Mouse (Mus musculus): ENCODE data around the gene Traf3ip2.

Gene Traf3ip2

DNA sequence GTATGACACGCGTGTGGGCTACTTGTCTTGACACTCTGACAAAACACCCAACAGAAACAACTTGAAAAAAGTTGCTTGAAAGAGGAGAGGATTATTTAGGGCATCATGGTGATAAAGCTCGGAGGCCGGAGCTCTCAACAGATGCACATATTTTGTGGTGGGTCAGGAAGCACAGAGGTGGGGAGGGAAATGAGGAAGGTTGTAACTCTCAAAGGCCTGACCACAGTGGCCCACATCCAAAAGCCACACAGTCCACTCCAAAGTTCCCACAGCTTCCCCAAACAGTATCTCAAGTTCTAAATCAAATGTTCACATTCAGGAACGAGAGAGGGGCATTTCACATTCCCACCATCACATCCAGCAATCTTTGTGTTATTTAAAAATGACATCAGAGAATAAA, 11.7 kb upstream of the Traf3ip2 start:
- no peak for DNase-seq

DNA sequence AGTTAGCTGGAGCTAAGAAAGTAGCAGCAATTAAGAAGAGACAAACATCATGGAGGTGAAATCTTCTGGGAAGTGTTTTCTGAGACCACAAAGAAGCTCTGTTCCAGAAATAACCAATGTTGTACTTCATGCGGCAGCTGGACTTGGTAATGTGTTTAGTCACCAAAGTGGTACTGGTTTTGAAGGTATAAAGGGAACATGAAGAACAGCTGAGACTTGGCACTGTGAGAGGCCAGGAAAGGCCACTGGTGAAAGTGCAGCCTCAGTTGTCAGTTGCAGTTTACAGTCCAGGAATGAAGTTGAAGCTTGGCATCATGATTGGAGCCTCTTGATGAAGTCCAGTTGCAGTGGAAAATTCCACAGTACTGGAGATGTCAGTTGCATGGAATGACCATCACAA, 6.3 kb upstream of the Traf3ip2 start:
- DNase-seq, result no peak

DNA sequence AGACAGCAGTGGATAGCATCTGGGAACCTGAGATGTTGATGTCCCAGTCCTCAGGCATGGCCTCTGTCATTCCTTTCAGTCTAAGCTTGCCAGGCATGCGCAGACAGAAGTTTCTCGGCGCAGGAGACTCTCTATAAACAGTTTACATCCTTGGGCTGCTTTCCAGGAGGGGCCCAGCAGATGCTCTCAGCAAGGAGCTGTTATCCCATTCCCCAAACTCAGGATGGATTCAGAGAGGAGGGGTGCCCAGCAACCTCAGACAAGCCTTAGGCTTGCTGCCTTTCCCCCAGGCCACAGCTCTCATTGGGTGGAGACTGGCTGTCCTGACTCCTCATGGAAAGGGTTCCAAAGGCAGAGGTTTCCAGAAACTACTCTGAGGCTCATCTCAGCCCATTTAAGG, 1.5 kb upstream of the Traf3ip2 start:
- DNase-seq, result no peak

DNA sequence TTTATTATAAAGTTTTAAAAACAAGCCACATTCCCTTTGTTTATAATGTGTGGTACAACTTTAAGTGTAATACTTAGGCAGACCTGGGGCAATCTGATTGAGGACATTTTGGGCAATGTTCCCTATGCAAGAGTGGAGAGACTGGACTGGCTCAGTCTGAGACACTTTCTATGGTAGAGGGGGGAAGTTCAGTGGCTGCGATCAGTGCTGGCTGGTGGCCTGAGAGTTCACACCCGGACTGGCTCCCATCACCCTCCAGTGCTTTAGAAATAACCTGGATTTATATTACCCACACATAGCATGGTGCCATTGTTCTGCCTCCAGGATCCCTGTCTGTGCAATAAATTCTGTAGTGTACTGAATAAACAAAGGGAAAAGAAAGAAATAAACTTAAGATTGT, 603 bp upstream of the Traf3ip2 start:
- DNase-seq, result no peak

DNA sequence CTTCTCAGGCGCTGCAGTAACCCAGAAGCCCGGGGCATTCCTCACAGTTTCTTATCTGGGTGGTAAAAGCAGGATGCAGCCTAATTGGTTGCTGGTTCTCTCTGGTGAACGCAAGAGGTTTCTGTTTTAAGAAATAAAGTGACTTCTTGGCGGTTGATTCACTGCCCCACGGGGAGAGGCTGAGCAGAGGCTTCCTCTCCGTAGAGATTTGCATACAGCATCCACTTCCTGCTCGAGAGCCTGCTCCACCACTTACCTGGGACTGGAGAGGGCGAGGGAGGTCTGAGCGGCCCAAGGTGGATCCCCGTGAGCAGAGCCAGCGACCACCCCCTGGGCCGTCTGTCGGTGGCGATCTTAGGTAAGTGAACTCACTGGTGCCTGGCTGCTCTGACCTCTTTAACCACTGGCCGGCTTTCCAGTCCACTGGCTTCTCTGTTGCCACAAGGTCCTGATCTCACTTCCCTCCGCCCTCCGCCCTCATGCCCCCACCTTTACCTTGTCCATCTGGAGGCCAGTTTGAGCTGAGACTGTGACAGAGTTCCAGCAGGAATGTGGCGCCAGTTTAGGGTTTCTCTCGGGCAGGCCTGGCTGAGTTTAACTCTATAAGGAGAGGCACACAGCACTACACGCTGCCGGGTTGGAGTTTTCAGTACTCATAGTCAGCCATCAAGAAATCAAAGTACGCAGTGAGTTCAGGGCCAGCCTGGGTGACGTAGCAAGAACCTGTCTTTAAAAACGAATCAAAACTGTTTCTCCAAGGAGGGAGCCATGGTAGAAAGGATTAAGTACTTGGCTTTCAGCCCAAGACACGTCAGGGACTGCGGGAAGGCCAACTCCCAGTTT, 476 bp downstream of the Traf3ip2 start:
- peak; percentile 88 for DNase-seq

DNA sequence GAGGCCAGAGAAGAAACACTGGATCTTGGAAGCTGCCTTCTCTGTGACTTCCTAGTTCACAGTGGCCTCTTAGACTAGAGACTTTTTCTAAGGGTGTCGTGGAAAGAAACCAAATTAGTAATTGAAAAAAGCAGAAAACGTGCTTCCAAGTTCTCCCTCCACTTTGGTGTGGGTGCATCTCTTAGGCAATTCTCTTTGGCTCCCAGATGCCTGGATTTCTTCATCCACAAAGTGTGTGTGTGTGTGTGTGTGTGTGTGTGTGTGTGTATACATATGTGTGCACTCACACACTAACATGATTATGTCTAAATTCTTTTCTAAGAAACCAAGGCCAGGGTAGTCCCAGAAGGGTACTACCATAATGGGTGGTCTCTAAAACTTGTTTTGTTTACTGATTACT, 1.2 kb downstream of the Traf3ip2 start:
- no peak for DNase-seq

DNA sequence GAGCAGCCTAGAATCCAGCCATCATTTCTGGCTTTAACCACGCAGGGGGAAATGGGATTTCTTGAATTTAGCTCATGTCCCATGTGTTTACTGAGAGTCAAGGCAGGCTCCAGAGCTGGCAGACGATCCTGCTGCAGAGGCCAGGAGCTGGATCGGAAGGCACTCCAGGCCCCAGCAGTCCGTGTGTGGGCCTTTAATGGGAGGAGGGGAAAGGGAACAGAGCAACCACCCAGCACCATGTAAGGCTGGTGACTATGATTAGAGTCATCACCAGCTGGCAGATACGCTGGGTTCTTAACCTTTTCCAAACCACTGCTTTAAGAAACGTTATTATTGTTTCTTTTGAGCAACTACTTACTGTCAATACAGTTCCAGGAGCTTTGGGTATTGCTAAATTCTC, 1.9 kb downstream of the Traf3ip2 start:
- DNase-seq, result peak; percentile 51

DNA sequence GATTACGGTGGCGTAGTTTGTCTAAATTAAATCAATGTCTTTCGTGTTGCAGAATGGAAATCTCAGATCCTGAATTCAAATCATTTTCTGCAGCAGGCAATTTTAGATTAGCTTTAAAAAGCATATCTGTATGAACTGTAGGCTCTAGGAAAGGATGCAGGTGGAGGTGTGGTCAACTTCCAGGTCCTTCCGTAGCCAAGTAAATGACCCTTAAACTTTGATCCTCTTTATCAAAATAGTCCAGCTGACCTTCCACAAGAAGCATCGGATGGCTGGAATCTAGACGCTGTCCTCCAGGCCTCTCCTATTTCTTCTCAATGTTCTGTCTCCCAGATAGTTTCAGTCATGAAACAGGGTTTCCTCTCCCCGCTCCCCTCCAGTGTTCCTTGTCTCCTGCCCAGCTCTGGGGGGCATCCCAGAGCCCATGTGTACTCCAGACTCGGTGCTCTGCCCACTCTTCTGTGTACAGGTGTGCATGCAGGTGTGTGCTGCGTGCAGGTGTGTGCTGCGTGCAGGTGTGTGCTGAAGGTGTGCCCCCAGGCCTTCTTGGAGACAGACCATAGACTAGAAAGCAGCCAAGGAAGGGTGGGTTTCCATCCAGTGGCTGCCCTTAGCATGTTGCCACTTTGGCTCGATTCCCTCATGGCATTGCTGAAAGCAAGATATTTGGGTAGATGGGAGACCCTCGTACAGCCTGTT, 2.9 kb downstream of the Traf3ip2 start:
- no peak for DNase-seq

DNA sequence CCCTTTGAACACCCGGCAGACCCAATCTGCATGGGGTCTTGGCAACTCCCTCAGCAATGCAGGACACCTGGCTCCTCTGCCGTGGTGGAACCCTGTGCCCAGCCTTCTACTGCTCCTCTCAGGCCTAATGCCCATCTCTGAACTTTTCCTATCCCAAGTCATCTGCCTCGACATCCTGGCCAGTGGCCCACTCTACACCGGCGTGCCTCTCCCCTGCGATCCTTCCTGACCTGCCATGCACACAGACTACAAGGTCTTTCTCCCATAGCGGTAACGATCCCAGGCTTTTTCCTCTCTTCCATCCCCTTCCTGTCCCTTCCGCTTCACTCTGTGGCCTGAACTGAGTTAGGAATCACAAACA, 3.5 kb downstream of the Traf3ip2 start:
- no peak for DNase-seq

DNA sequence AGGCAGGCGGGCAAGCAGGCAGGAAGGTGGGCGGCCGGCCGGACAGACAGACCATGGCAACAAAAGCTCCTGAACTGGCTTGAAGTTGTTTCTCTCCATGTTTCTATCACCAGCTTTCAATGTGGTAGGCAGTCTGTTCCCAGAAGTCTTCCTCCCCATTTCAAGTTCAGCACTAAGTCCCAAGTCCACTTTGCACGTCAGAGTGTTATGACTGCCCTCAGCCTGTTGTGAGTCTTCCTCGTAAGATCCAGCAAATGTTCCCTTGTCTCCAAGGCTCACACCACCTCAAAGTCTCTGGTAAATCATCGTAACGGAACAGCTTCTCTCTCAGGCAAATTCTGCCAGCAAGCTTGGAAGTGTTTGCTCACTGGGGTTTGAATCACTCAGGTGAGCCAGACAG, 3.9 kb downstream of the Traf3ip2 start:
- DNase-seq, result no peak

DNA sequence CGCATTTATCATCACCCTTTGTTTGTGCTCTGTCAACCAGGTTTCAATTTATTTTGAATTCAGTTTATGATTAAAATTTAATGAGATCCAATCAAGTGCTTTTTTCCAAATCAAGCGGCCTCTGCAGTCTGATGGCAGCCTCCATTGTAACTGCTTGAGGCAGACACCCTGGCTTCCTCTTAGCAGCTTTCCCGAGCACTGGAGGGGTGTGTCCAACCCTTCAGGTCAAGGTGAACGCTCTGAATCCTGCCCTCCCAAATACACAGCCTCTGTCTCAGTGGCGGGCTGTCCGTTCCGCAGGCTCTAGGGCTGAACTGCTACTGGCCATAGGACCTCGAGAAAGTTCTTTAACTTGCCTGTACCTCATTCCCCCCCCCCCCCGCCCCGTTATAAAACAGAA, 5.7 kb downstream of the Traf3ip2 start:
- DNase-seq, result no peak

DNA sequence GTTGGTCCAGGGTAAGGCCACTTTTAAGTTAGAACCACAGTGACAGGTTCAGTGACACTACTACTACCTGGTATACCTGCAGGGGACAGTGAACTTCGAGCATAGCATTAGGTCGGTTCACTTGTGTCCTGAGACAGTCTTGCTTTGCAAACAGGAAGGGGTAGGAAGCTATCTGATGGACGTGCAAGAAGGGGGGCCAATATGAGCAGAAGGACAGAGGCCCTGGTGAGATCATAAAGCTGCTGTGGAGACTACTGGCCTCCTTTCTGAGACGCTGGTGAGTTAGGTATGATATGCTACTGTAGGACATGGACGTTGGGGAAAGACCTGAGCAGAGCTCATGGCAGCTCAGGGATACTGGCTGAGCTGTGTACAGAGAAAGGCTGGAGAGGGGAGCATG, 7.9 kb downstream of the Traf3ip2 start:
- no peak for DNase-seq

DNA sequence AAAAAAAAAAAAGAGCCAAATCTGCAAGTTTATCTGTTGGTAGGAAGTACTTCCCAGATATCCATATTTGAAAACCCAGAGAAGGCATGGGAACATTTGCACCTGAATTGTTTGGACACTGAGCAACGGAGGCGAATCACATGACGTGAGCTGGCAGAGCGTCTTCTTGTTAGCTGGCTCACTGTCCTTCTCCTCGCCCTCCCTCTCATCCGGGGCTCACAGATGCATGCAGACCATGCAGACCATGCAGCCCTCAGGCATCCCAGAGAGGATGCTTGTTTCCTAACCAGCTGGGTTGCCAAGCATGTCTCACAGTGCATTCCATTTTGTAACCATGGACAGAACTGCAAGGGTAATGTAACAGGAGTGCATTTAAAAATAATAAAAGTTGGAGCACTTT, 11.1 kb downstream of the Traf3ip2 start:
- DNase-seq, result no peak

DNA sequence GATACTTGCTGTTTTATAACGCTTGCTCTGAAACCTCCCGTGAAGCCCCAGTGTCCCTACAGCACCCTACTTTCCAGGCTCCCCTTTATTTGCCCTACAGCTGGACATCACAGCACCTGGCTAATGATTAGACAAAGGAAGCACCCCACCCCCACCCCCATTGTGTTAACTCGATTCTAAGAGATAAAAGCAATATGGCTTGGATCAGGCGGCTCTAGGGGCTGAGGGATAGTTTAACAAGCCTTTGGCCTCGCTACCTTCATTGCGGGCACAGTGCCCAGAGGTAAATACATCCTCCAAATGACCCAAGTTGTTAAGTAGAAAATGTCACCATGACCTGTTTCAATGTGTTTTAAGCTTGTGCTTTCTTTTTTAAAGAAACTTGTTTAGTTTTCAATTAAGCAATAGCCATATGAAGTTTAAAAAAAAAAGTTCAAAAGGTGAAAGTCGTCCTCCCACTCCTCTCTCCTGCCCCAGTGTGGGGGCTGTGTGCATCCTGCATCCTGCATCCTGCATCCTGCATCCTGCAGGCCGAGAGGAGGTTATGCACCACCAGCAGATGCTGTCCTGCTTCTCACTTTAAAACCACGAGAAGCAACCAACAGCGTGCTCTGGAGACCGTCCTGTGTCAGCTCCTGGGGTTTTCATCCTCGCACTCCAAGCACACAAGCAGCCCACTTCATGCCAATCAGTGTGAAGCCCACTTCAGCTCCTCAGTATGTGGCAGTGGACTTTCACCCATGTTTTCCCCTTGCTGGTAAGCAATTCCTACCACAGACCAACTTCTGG, 12.3 kb downstream of the Traf3ip2 start:
- DNase-seq, result no peak

DNA sequence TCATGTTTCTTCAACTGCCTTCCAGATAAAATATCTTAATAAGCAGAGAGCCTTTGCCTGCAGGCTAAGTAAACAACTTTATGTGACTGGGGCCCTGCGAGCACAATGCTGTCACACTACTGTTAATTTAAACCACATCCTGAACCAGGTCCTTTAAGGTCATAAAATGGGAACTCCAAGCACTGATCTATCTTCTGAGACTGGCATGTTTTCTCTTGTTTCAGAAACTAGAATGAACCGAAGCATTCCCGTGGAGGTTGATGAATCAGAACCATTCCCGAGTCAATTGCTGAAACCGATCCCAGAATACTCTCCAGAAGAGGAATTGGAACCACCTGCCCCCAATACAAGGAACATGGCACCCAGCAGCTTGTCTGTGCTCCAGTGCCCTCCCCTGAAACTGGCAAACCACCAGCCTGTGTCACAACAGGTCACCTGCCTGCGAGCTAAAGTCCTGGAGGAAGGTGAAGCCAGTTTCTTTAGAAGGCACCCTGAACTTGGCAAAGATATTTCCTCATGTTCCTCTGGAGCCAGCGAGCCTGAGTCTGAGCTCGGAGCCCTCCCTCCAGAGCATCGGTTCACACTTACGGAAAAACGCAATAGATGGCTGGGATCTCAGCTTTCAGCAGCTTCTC, 13.0 kb downstream of the Traf3ip2 start:
- no peak for DNase-seq

DNA sequence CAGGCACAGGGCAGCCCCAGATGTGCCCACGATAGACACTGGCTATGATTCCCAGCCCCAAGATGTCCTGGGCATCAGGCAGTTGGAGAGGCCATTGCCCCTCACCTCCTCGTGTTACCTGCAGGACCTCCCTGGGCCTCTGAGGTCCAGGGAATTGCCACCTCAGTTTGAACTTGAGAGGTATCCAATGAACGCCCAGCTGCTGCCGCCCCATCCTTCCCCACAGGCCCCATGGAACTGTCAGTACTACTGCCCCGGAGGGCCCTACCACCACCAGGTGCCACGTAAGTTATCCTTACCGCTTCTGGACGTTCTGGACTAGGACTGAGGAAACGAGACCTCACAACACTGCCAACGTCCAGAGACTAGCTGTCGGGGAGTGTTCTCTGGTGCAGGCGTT, 13.6 kb downstream of the Traf3ip2 start:
- DNase-seq, result no peak

DNA sequence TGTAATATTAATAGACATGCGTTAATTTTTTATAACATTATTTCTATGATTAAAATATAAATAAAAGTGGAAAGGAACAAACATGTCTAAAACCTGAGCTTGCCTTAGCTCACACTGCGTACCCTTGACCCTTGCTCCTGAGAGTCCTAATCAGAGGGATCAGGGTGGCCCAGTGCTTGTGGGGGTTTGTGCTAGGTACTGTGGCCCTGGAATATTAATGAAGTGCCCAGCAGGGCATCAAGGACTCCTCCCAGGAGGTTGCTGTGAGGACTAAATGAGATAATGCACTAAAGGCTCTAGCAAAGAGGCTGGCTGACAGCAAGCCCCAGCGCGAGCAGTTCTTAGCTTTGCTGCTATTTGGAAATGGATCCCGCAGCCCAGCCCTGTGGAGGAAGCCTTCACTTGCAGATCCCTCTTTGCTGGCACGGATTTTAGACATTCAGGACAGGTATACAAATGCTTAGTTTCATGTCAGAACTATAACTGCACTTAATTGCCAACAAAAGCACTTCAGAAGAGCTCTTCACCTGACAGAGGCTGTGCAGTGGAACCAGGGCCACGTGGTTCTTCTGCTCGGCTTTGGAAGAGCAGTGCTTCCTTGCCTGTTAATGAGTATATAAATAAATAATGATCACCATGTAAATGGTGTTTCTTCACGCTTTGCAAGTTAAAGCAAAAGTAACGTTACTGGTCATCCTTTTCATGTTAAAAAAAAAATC, 16.2 kb downstream of the Traf3ip2 start:
- DNase-seq, result no peak

DNA sequence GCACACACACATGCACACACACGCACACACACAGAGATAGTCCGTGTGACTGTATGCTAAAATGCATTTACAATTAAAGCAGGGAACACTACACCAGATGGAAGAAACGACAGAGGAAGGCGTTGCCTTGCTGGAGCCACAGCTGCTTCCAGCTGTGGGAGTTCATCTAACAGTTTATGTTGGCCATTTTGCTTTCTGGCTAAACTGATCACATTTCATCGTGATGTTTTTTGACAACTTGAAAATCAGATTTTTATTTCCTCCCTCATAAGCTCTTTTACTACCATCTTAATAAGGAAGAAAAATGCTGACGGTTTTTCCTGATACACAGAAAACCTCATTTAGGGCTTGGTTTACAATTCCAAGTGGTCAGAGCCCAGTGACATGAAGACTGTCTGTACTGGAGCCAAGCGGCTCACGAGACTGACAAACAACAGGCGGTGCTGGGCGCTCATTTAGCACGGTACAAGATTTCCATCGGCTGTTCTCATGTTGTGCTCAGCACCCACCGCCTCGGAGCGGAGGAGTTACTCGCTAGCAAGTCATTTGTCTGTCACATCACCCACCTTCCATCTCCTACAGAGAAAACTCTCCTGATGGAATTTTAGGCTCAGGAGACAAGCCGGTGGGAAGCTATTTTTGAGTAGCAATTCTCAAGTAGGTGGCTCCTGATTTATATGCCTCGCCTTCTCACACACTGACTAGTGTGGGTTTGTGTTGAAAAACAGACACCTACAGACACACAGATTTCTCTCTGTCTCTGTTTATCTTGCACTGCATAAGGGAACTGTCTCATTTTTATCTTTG, 17.2 kb downstream of the Traf3ip2 start:
- no peak for DNase-seq

DNA sequence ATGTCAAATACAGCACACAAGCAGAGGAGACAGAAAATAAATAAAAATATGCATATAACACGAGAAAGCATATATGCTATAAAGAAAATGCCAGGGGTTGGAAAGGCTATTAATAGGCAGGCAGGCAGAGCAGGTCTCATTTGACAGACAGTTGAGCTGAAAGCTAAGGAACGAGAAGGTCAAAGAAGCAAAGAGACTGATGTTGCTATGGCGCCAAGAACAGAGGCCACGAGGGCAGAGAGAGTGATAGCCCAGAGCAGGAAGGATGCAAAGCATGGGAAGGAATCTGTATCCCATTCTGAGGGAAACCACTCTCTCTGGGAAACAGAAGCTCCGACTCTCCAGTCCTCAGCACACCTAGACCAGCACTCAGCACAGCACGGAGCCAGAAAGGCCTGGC, 18.1 kb downstream of the Traf3ip2 start:
- no peak for DNase-seq

DNA sequence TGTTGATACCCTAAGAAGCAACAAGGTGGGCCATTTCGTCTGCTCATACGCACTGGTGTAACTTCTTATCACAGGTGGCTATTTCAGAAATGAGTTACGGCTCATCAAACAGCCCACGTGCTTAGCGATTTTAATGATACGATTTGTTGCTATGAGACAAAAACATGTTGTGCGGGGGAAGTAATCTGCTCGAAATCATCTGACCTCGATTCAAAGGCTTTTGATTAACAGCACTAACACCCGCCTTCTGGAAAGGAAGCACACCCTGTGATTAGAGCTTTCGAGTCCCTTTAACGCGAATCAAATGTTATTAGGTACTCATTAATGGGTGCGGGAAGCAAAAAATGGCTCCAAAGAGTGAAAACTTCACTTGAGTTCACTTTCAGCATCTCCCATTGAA, 18.9 kb downstream of the Traf3ip2 start:
- no peak for DNase-seq

DNA sequence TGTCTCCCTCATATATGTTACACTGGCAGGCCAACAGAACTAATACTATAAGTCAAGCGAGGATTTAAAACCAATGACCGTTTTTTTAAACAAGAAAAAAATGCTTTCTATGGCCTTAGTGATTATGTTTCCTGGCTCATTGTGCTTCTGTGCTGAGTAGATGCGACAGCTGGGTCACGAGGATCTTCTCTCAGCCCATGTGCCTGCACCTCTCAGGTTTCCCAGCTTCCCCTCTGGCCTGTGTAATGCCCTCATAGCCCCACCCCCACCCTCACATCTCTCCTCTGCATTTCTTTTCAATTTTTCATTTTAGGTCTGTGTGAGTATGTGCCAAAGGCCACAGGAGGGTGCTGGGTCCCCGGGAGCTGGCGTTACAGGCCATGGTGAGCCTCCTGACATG, 20.6 kb downstream of the Traf3ip2 start:
- DNase-seq, result no peak
